Mouse (Mus musculus): ENCODE data around the gene Ncor2.

Gene Ncor2

DNA sequence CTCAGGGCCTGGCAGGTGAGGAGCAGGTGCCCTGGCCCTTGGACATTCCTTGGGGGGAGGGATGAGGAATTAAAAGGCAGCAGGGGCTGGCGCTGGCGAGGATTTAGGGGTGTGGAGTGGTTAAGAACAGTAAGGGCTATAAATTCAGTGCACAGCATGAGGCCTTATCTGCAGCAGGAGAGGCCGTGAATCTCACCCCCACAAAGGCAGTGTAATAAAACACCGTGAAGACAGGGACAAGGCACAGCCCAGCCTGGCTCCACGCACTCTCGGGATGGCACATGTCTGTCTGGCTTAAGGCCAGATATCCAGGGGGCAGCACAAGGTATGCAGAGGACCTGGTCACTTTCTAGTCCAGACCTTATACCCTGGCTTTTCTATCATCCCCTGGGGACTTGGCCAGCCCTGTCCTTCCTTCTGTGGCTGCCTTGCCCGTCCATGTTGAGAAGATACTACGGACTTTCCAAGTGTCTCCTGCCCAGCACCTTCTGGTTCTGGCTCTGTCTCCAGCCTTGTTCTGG lies 93.9 kb downstream of the Ncor2 start:
- DNase-seq, result no peak

DNA sequence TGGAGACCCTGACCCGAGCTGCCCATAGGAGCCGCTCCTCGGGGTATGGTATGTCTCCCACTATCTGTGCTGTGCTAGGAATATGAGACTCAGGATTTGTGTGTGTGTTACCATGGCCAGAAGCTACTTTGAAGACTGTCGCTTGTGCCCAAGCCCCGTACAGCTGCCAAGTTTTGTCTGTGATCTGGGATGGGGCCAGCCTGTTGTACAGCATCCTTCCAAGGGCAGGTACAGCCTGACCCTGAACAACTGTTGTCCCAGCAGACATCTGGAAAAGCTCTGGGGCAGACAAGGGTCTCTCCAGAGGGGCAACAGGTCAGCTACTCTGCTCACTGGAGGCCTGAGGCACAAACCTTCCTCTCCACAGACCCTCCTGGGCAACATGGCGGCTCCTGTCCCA lies 95.3 kb downstream of the Ncor2 start:
- no peak for DNase-seq

- DNase-seq, result peak; percentile 85
Observed at GRCm38 (mm10) chr5:125081318-125082101, 97.5 kb downstream of the Ncor2 start.

GRCm38 (mm10) chr5:125080787-125081317 lies 98.2 kb downstream of the Ncor2 start:
- peak in 1 of 2 experiments; percentile 26 for DNase-seq

DNA sequence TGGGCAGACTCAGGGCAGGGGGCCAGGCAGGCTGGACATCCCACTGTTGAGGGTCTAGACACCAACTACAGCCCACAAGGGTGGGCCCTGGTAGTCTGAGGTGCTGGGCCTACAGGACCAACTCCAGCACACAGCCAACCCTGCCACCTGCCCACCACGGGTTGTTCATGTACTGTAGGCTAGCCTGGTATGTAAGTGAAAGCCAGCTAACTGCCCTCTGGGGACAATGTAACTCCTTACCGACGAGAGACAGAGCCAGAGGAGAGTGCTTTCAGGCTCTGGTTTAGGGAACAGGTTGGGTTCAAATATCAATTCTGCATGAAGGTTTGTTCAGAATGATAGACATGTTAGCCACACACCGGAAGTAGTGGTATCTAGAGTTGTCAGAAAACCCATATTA lies 98.7 kb downstream of the Ncor2 start:
- DNase-seq, result no peak

DNA sequence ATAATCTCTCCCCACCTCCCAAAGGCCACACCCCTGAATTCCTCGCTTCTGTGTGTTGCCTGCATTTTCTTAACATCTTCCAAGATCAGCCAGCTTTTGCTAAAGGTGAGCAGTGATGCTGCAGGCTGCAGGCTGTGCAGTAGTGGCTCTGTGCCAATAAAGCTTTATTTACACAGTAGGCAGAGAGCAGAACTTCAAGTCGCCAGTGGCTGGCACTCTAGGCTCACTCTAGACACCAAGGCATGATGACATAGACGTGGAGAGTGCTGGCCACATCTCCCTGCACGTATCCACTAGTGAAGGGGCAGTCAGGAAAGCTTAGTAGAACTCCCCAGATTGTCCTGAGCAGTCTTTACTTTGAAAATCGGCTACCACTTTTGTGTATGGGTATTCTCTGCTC lies 100.8 kb downstream of the Ncor2 start:
- no peak for DNase-seq

GRCm38 (mm10) chr5:125076183-125076582 lies 102.8 kb downstream of the Ncor2 start:
- no peak for DNase-seq

DNA sequence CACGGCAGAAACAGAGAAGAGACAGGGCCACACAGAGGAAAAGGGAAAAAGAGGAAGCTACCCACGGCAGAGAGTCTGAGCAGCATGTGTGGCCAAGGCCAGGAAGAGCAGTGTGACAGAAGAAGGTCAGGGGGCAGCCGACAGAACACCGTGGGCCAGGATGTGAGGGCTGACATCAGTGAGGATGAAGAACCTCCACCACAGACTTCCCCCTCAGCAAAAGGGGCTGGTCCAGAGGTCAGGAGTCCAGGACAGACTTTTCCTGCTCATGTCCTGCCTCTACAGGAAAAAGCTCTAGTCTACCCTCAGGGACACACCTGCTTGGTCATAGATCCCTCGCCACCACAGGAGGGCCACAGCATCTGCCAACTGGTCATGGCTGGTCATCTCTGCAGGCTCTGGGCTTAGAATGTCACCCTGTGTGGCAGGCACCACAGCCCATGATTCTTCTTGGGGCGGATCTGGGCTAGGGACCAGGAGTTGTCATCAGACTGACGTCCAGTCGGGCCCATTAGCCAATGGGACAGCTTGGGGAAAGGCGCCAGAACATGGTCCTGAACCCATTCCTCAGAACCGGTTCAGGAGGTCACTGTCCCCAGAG lies 104.3 kb downstream of the Ncor2 start:
- DNase-seq, result no peak

GRCm38 (mm10) chr5:125073896-125074295 lies 105.1 kb downstream of the Ncor2 start:
- no peak for DNase-seq

DNA sequence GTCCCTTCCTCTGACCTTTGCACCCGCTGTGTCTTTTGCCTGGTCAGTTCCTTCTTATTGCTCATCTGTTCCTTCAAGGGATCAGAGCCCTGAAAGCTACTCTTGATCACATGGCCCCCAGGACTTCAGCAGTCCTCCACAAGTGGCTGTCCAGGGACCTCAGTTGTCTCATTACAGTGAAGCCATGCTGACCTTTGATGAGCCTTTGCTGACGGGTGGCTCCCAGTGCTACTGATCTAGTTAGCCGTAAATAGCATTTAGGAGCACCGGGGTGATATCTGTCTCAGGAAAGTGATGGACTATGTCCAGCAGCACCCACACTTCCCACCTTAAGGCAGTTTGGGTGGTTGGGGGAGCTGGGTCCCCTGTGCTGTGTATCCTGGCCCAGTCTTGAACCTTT lies 105.7 kb downstream of the Ncor2 start:
- no peak for DNase-seq

DNA sequence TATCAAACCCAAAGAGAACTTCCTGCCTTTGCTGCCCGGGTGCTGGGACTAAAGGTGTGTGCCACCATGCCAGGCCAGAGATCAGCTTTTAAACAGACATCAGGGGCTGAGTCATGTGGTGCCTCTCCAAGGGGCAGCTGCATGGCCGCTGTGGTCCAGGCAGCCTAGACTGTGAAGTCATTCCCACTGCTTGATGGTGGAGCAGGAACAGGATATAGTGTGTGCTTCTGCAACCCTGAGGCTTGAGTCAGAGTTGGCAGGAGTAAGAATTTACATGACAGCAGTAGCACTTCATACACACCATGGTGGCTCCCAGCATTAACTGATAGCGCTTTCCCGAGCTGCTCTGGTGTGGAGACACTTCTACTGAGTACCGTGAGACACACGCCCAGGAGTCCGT lies 106.6 kb downstream of the Ncor2 start:
- no peak for DNase-seq

DNA sequence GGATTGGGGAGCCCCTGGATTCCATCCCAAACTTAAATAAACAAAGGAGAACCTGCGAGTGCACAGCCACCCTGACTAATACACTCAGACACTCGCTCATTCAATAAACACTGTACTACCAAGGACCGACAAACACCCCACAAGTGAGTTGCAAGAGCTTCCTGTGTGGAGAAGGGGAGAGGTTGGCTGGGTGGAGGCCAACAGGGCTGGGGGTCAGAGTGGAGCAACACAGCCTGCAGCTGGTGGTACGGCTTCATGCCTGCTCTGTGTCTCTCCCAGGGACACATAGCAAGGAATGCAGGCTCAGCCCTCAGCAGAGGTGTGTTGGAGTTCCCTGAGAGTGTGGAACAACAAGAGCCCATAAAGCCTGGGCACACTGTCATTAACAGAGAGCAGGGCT lies 107.1 kb downstream of the Ncor2 start:
- DNase-seq, result no peak

DNA sequence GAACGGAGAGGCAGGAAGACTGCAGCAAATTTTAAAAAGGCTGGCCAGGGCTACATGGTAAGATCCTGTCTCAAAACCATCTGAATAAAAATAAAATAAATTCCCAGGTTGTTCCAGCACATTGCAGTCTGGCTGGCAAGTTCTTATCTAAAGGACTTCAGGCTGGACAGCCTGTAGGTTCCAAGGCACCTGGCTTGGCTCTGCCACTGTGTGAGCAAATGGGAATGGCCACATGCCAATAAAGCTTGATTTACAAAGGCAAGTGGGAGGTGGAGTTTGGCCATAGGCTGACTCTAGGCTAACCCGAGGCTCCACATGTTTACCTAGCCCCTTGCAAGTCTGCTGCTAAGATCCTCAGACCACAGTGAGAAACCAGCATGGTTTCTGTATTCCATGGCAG lies 108.6 kb downstream of the Ncor2 start:
- peak; percentile 55 to 58 for DNase-seq

- peak in 1 of 2 experiments; percentile 20 for DNase-seq
Observed at GRCm38 (mm10) chr5:125069916-125070315, 109.1 kb downstream of the Ncor2 start.

- DNase-seq, result no peak
Observed at GRCm38 (mm10) chr5:125069426-125069825, 109.6 kb downstream of the Ncor2 start.

DNA sequence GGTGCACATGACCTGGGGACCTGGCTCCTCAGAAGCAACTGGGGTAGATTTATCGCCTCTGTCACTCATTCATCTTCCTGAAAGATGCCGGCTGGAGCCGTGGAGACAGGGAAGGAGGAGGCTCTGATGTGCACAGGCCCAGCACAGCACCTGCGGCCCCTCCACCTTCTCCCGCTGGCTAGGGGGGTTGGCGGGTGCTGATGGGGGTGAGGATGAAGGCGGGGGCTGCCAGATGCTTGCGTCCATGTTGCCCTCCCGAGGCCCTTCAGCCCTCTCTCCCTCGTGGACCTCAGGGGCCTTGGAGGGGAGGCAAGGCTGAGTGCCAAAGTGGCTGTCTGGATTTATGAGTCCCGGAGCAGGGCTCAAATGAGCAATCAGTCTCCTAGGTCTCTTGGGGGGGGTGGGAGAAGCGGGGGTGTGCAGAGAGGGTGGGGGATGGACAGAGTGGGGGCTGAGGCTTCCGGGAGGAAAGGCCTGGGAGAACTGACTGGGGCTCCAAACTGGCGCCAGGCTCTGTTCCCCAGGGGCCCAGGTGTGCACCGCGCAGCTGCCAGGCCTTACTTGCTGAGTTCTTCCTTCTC lies 110.6 kb downstream of the Ncor2 start:
- no peak for DNase-seq

- DNase-seq, result no peak
Observed at GRCm38 (mm10) chr5:125067673-125068072, 111.3 kb downstream of the Ncor2 start.

DNA sequence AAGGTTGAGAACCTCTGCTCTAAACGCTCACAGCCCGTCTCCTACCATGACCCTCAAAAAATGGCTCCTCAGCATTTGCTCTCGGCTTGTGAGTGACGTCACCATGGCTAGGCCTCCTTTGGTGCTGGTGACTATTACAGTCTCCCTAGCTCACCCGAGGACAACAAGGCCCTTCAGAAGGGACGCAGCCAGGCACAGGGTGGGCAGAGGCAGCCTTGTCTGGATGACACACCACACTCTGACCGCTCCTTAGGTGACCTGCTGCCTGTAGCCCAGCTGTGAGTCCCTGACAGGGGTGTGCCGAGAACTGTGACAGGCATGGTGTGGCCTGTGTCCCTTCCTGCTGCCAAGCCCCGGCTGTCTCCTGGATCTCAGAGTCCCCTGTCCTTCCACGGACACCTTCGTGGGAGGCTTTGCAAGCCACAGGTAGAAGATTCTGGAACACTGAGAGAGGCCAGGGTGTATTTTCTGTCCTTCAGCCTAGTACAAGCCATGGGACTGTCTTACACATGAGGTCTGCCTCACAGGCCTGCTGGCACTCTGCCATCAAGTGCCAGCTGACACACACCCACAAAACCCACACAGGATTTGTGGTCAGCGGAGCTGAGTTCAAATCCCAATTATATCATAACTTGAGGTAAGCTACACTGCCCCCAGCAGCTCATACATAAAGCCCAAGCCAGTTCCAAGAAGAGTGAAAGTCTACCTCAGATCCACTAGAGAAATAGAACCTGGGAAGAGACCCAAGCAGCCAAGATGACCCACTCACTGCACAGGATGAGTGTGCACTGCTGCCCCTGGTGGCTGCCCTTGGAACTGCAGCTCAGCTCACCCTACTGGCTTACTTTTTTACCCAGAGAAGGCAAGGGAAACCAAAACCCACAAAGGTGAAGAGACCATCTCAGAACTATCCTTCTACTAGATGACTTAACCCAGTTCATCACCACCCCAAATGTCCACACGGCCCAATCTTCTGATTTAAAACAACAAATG lies 112.2 kb downstream of the Ncor2 start:
- DNase-seq, result peak; percentile 85 to 88

DNA sequence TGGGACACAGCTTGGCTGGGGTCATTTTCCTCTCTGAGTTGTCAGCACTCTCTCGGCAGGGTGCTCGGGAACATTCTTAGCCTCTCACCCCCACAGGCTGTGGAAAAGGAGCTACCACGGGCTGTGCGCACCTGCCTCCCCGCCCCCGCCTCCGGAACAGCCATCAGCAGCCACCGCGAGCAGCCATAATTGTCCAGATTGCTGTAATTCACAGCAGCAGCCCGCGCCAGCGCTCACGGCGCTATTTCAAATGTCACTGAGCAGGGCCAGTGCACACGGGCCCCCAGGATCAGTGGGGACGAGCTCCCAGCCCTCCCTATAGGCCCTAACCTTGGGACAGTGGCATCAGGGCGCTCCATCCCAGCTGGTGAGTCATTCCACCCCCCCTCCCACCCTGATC lies 116.0 kb downstream of the Ncor2 start:
- peak; percentile 41 to 51 for DNase-seq

DNA sequence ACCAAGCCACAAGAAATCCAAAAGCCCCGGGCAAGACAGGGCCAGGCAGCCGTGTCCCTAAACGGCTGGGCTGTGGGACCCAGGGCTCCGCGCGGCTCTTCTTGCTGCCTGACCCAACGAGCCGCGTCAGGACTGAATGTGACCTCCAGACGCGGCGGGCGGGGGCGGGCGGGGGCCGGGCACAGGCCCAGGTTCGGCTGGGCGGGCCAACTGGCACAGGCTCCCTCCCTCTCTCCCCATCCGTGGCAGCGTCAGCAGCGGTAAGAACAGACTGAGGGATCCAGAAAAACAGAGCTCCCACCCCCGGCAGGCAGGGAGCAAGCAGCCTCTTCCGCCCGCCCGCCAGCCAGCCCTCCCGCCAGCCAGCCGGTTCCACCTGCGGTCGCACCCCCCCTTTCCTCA lies 120.8 kb downstream of the Ncor2 start:
- peak; percentile 69 to 79 for DNase-seq

- DNase-seq, result no peak
Observed at GRCm38 (mm10) chr5:125057555-125058266, 121.3 kb downstream of the Ncor2 start.
